Mouse (Mus musculus) heart, embryonic 15.5 days (tissue): ENCODE measurements around the gene Ephb3. TPM values are rescaled to one million over a fixed set of nuclear protein-coding genes. Genes with fewer than 3 reads are reported as not detected.
A peak's percentile ranks its signal among the peaks of the same experiment; 100 is the strongest.

Source experiments
- ATAC-seq: fragments of 200-750 bp; cut with Nextera tagmentation; replicated peaks from 2 replicates; pipeline ENCODE4 v1.8.0; 2017; ENCODE audit warnings: low read depth, moderate TSS enrichment; ENCODE audit not compliant: insufficient number of reproducible peaks, insufficient read depth, low FRiP score
- H3K27ac ChIP-seq: fragments of 300-500 bp; sonication (generic); 2 replicates; pipeline ENCODE4 v1.5.1; 2015; ENCODE audit warnings: mild to moderate bottlenecking, inconsistent platforms
- H3K27me3 ChIP-seq: fragments of 300-500 bp; sonication (generic); 2 replicates; pipeline ENCODE4 v1.6.1; 2015; ENCODE audit warnings: inconsistent platforms
- H3K36me3 ChIP-seq: fragments of 300-500 bp; sonication (generic); 2 replicates; pipeline ENCODE4 v1.6.1; 2015; ENCODE audit warnings: mild to moderate bottlenecking, inconsistent platforms
- H3K4me1 ChIP-seq: fragments of 300-500 bp; sonication (generic); replicated peaks from 2 replicates; pipeline ENCODE4 v1.6.1; 2015; ENCODE audit warnings: inconsistent platforms
- H3K4me2 ChIP-seq: fragments of 300-500 bp; sonication (generic); 2 replicates; pipeline ENCODE4 v1.6.1; 2015; ENCODE audit warnings: inconsistent platforms, mild to moderate bottlenecking, moderate library complexity
- H3K4me3 ChIP-seq: fragments of 300-500 bp; sonication (generic); 2 replicates; pipeline ENCODE4 v1.5.1; 2015; ENCODE audit warnings: mild to moderate bottlenecking, inconsistent platforms
- H3K9ac ChIP-seq: fragments of 300-500 bp; sonication (generic); 2 replicates; pipeline ENCODE4 v1.6.1; 2015; ENCODE audit warnings: mild to moderate bottlenecking, inconsistent platforms
- H3K9me3 ChIP-seq: fragments of 300-500 bp; sonication (generic); replicated peaks from 2 replicates; pipeline ENCODE4 v1.6.1; 2016; ENCODE audit warnings: inconsistent platforms
- WGBS: fragments of 180-500 bp; shearing (Covaris S2); methylation state at CpG from one replicate; pipeline ENCODE4 v1.1.7; 2015; ENCODE audit warnings: mixed read lengths; 5-methylcytosine and 5-hydroxymethylcytosine counted together
- polyA plus RNA-seq: library from polyadenylated mRNA; unstranded; fragments of >200 nt; fragmentation: Nextera tagmentation; extraction: Ambion mirVana; gene quantifications from 2 replicates; pipeline ENCODE4 v1.2.1, GENCODE M21; 2015

Gene Ephb3
- polyA plus RNA-seq, 1 experiment from 2014 or later = 12.1 TPM

GRCm38 (mm10) chr16:21247037-21247432 lies 42.5 kb downstream of the Ephb3 start:
- peak overlapping the region; percentile 81 for H3K27ac ChIP-seq
- no peaks in the 10 kb centered on the region for H3K36me3 ChIP-seq
- peak overlapping the region; percentile 63; the same call in 1 of the 2 replicates for H3K9ac ChIP-seq
- H3K27me3 ChIP-seq = peaks cover 4% of the 10 kb centered on the region; the same call in 1 of the 2 replicates
- H3K4me3 ChIP-seq = peak overlapping the region; percentile 56
- no peak for ATAC-seq
- peak overlapping the region; percentile 95 for H3K4me2 ChIP-seq
- peaks cover 43% of the 10 kb centered on the region for H3K4me1 ChIP-seq
- 20% methylated on average over 4 of the region's 4 CpGs for WGBS
- H3K9me3 ChIP-seq = no peaks in the 10 kb centered on the region

- ATAC-seq = peak; percentile 53
- H3K27me3 ChIP-seq = peaks cover 4% of the 10 kb centered on the region; the same call in 1 of the 2 replicates
- peak overlapping the region; percentile 86 for H3K4me2 ChIP-seq
- H3K36me3 ChIP-seq = no peaks in the 10 kb centered on the region
- H3K9ac ChIP-seq = peak overlapping the region; percentile 51
- H3K4me3 ChIP-seq = peak overlapping the region; percentile 49
- H3K4me1 ChIP-seq = peaks cover 43% of the 10 kb centered on the region
- WGBS = 15% methylated on average over 38 of the region's 38 CpGs
- peak overlapping the region; percentile 36; the same call in 1 of the 2 replicates for H3K27ac ChIP-seq
- no peaks in the 10 kb centered on the region for H3K9me3 ChIP-seq
Measured at GRCm38 (mm10) chr16:21247871-21248712, 43.5 kb downstream of the Ephb3 start.

- peak overlapping the region; percentile 36; the same call in 1 of the 2 replicates for H3K27ac ChIP-seq
- WGBS = 6% methylated on average over 39 of the region's 39 CpGs
- ATAC-seq = no peak
Measured at GRCm38 (mm10) chr16:21248713-21249531, 44.4 kb downstream of the Ephb3 start.

GRCm38 (mm10) chr16:21252401-21252955 lies 47.9 kb downstream of the Ephb3 start:
- WGBS = 53% methylated on average over 11 of the region's 11 CpGs
- Histone ChIP-seq H3K4me1 (peaks cover 34% of the 10 kb centered on the region), H3K9ac (no peak overlapping the region), H3K4me3 (no peak overlapping the region), H3K27me3 (no peaks in the 10 kb centered on the region; the same call in 1 of the 2 replicates), H3K9me3 (no peaks in the 10 kb centered on the region), H3K4me2 (no peak overlapping the region), H3K36me3 (no peaks in the 10 kb centered on the region), H3K27ac (no peak overlapping the region)
- no peak for ATAC-seq

More at GRCm38 (mm10) chr16:21248713-21249531, 44.4 kb downstream of the Ephb3 start:
- Histone ChIP-seq H3K4me3 (peak overlapping the region; percentile 49), H3K27me3 (peaks cover 4% of the 10 kb centered on the region; the same call in 1 of the 2 replicates), H3K4me1 (peaks cover 41% of the 10 kb centered on the region), H3K4me2 (peak overlapping the region; percentile 86), H3K36me3 (no peaks in the 10 kb centered on the region), H3K9me3 (no peaks in the 10 kb centered on the region), H3K9ac (peak overlapping the region; percentile 51)

GRCm38 (mm10) chr16:21255574-21256304 lies 51.2 kb downstream of the Ephb3 start:
- Histone ChIP-seq H3K9ac (no peak overlapping the region), H3K9me3 (no peaks in the 10 kb centered on the region), H3K27ac (peak overlapping the region; percentile 55), H3K4me1 (peaks cover 17% of the 10 kb centered on the region), H3K27me3 (no peaks in the 10 kb centered on the region), H3K36me3 (no peaks in the 10 kb centered on the region), H3K4me2 (no peak overlapping the region), H3K4me3 (no peak overlapping the region)
- WGBS = 42% methylated on average over 11 of the region's 11 CpGs
- peak; percentile 61 for ATAC-seq

- no peak for ATAC-seq
- H3K9me3 ChIP-seq = no peaks in the 10 kb centered on the region
- H3K4me3 ChIP-seq = no peak overlapping the region
- H3K36me3 ChIP-seq = no peaks in the 10 kb centered on the region
- peak overlapping the region; percentile 55 for H3K27ac ChIP-seq
- no peak overlapping the region for H3K4me2 ChIP-seq
- 81% methylated on average over 12 of the region's 12 CpGs for WGBS
- H3K4me1 ChIP-seq = peaks cover 17% of the 10 kb centered on the region
- H3K27me3 ChIP-seq = no peaks in the 10 kb centered on the region
- no peak overlapping the region for H3K9ac ChIP-seq
Measured at GRCm38 (mm10) chr16:21256514-21257305, 52.2 kb downstream of the Ephb3 start.

- no peak for ATAC-seq
- no peaks in the 10 kb centered on the region for H3K27me3 ChIP-seq
- H3K4me3 ChIP-seq = no peak overlapping the region
- no peak overlapping the region for H3K9ac ChIP-seq
- no peaks in the 10 kb centered on the region for H3K9me3 ChIP-seq
- no peaks in the 10 kb centered on the region for H3K36me3 ChIP-seq
- no peak overlapping the region for H3K4me2 ChIP-seq
- WGBS = 86% methylated on average over 7 of the region's 7 CpGs
- no peak overlapping the region for H3K27ac ChIP-seq
- peaks cover 8% of the 10 kb centered on the region for H3K4me1 ChIP-seq
Measured at GRCm38 (mm10) chr16:21265417-21265816, 60.9 kb downstream of the Ephb3 start.

- H3K9me3 ChIP-seq = no peaks in the 10 kb centered on the region
- no peaks in the 10 kb centered on the region for H3K27me3 ChIP-seq
- no peak overlapping the region for H3K4me2 ChIP-seq
- H3K36me3 ChIP-seq = no peaks in the 10 kb centered on the region
- peak overlapping the region; percentile 10; the same call in 1 of the 2 replicates for H3K27ac ChIP-seq
- ATAC-seq = no peak
- H3K9ac ChIP-seq = no peak overlapping the region
- WGBS = 63% methylated on average over 8 of the region's 8 CpGs
- H3K4me3 ChIP-seq = no peak overlapping the region
- peaks cover 42% of the 10 kb centered on the region for H3K4me1 ChIP-seq
Measured at GRCm38 (mm10) chr16:21269775-21270174, 65.2 kb downstream of the Ephb3 start.

- H3K9ac ChIP-seq = no peak overlapping the region
- 29% methylated on average over 6 of the region's 6 CpGs for WGBS
- H3K9me3 ChIP-seq = no peaks in the 10 kb centered on the region
- no peaks in the 10 kb centered on the region for H3K27me3 ChIP-seq
- peak; percentile 83 for ATAC-seq
- H3K4me1 ChIP-seq = peaks cover 42% of the 10 kb centered on the region
- peak overlapping the region; percentile 72 for H3K27ac ChIP-seq
- 0 out of 2 replicates have a peak overlapping the region, but pooled peaks have one; percentile 6 for H3K4me2 ChIP-seq
- H3K4me3 ChIP-seq = no peak overlapping the region
- no peaks in the 10 kb centered on the region for H3K36me3 ChIP-seq
Measured at GRCm38 (mm10) chr16:21271773-21272247, 67.3 kb downstream of the Ephb3 start.

- peaks cover 42% of the 10 kb centered on the region for H3K4me1 ChIP-seq
- no peak for ATAC-seq
Measured at GRCm38 (mm10) chr16:21272748-21273147, 68.2 kb downstream of the Ephb3 start.

More at GRCm38 (mm10) chr16:21272748-21273147, 68.2 kb downstream of the Ephb3 start:
- no peaks in the 10 kb centered on the region for H3K9me3 ChIP-seq
- H3K4me2 ChIP-seq = no peak overlapping the region
- 40% methylated on average over 4 of the region's 4 CpGs for WGBS
- peak overlapping the region; percentile 72 for H3K27ac ChIP-seq
- H3K4me3 ChIP-seq = no peak overlapping the region
- no peaks in the 10 kb centered on the region for H3K36me3 ChIP-seq
- H3K9ac ChIP-seq = no peak overlapping the region
- H3K27me3 ChIP-seq = no peaks in the 10 kb centered on the region
